Mouse (Mus musculus): ENCODE results near the gene Ngef. TPM values are rescaled to one million over a fixed set of nuclear protein-coding genes. Genes with fewer than 3 reads are reported as not detected.

Gene Ngef
- 0.01 TPM in 1 of 2 replicates, not detected in the other for polyA plus RNA-seq (2012)

- Histone ChIP-seq H3K4me1 (ENCODE audit: control insufficient read depth) (no peaks in the 10 kb centered on the region), H3K4me3 (replicated peaks) (peak within 1 kb of the TSS; percentile 38), H3K36me3 (ENCODE audit: control insufficient read depth) (no peaks in the 10 kb centered on the region; the same call in 1 of the 2 replicates), H3K27me3 (ENCODE audit: control insufficient read depth) (no peaks in the 10 kb centered on the region), H3K9me3 (ENCODE audit: control insufficient read depth, low read length) (no peaks in the 10 kb centered on the region; the same call in 1 of the 2 replicates)
- TF ChIP-seq TAL1 (IDR thresholded peaks at IDR 0.05; ENCODE audit: low read length) (no peak), GATA1 (IDR thresholded peaks at IDR 0.05; ENCODE audit: low read length) (no peak)
Observed at GRCm38 (mm10) chr1:87573800-87574215, at the start of gene Ngef. Gene Ngef, minus strand, starts transcription at chr1:87573870.

GRCm38 (mm10) chr1:87621858-87622279 is 48.2 kb upstream of the Ngef start:
- peak overlapping the region; percentile 63 for H3K4me3 ChIP-seq (replicated peaks)
- no peaks in the 10 kb centered on the region for H3K9me3 ChIP-seq (ENCODE audit: control insufficient read depth, low read length)
- H3K4me1 ChIP-seq (ENCODE audit: control insufficient read depth) = peaks cover 79% of the 10 kb centered on the region
- TF ChIP-seq TAL1 (IDR thresholded peaks at IDR 0.05; ENCODE audit: low read length) (no peak), GATA1 (IDR thresholded peaks at IDR 0.05; ENCODE audit: low read length) (no peak)
- H3K27me3 ChIP-seq (ENCODE audit: control insufficient read depth) = no peaks in the 10 kb centered on the region
- H3K36me3 ChIP-seq (ENCODE audit: control insufficient read depth) = peaks cover 2% of the 10 kb centered on the region; the same call in 1 of the 2 replicates

- no peaks in the 10 kb centered on the region for H3K9me3 ChIP-seq (ENCODE audit: control insufficient read depth, low read length)
- H3K36me3 ChIP-seq (ENCODE audit: control insufficient read depth) = peaks cover 2% of the 10 kb centered on the region; the same call in 1 of the 2 replicates
- TF ChIP-seq TAL1 (IDR thresholded peaks at IDR 0.05; ENCODE audit: low read length) = no peak
- TF ChIP-seq GATA1 (IDR thresholded peaks at IDR 0.05; ENCODE audit: low read length) = no peak
- no peaks in the 10 kb centered on the region for H3K27me3 ChIP-seq (ENCODE audit: control insufficient read depth)
- H3K4me1 ChIP-seq (ENCODE audit: control insufficient read depth) = peaks cover 78% of the 10 kb centered on the region
- peak overlapping the region; percentile 63 for H3K4me3 ChIP-seq (replicated peaks)
Observed at GRCm38 (mm10) chr1:87621146-87621857, 47.6 kb upstream of the Ngef start.

- Histone ChIP-seq H3K4me1 (ENCODE audit: control insufficient read depth) (peaks cover 71% of the 10 kb centered on the region), H3K36me3 (ENCODE audit: control insufficient read depth) (peaks cover 2% of the 10 kb centered on the region; the same call in 1 of the 2 replicates), H3K9me3 (ENCODE audit: control insufficient read depth, low read length) (no peaks in the 10 kb centered on the region), H3K27me3 (ENCODE audit: control insufficient read depth) (no peaks in the 10 kb centered on the region), H3K4me3 (replicated peaks) (peak overlapping the region; percentile 63)
- TF ChIP-seq TAL1 (IDR thresholded peaks at IDR 0.05; ENCODE audit: low read length) (no peak), GATA1 (IDR thresholded peaks at IDR 0.05; ENCODE audit: low read length) (no peak)
Observed at GRCm38 (mm10) chr1:87620693-87621092, 47.0 kb upstream of the Ngef start.

GRCm38 (mm10) chr1:87620211-87620668 is 46.6 kb upstream of the Ngef start, which contains the start of gene Inpp5d:
Gene Inpp5d, plus strand, starts transcription at chr1:87620312.
- TF ChIP-seq TAL1 (IDR thresholded peaks at IDR 0.05; ENCODE audit: low read length) (no peak), GATA1 (IDR thresholded peaks at IDR 0.05; ENCODE audit: low read length) (no peak)
- Histone ChIP-seq H3K4me3 (replicated peaks) (peak within 1 kb of the TSS; percentile 63), H3K9me3 (ENCODE audit: control insufficient read depth, low read length) (no peaks in the 10 kb centered on the region), H3K36me3 (ENCODE audit: control insufficient read depth) (peaks cover 2% of the 10 kb centered on the region; the same call in 1 of the 2 replicates), H3K27me3 (ENCODE audit: control insufficient read depth) (no peaks in the 10 kb centered on the region), H3K4me1 (ENCODE audit: control insufficient read depth) (peaks cover 67% of the 10 kb centered on the region)

- TF ChIP-seq GATA1 (IDR thresholded peaks at IDR 0.05; ENCODE audit: low read length) (no peak), TAL1 (IDR thresholded peaks at IDR 0.05; ENCODE audit: low read length) (no peak)
- H3K4me1 ChIP-seq (ENCODE audit: control insufficient read depth) = peaks cover 14% of the 10 kb centered on the region
- no peaks in the 10 kb centered on the region for H3K36me3 ChIP-seq (ENCODE audit: control insufficient read depth)
- H3K27me3 ChIP-seq (ENCODE audit: control insufficient read depth) = no peaks in the 10 kb centered on the region; the same call in none of the 2 replicates
- H3K9me3 ChIP-seq (ENCODE audit: control insufficient read depth, low read length) = no peaks in the 10 kb centered on the region; the same call in 1 of the 2 replicates
- H3K4me3 ChIP-seq (replicated peaks) = no peak overlapping the region
Observed at GRCm38 (mm10) chr1:87614576-87615295, 41.1 kb upstream of the Ngef start.

- TF ChIP-seq TAL1 (IDR thresholded peaks at IDR 0.05; ENCODE audit: low read length) (no peak), GATA1 (IDR thresholded peaks at IDR 0.05; ENCODE audit: low read length) (no peak)
- H3K36me3 ChIP-seq (ENCODE audit: control insufficient read depth) = no peaks in the 10 kb centered on the region
- H3K27me3 ChIP-seq (ENCODE audit: control insufficient read depth) = peaks cover 3% of the 10 kb centered on the region
- peaks cover 7% of the 10 kb centered on the region for H3K4me1 ChIP-seq (ENCODE audit: control insufficient read depth)
- no peak overlapping the region for H3K4me3 ChIP-seq (replicated peaks)
- no peaks in the 10 kb centered on the region; the same call in 1 of the 2 replicates for H3K9me3 ChIP-seq (ENCODE audit: control insufficient read depth, low read length)
Observed at GRCm38 (mm10) chr1:87608416-87609046, 34.9 kb upstream of the Ngef start.

GRCm38 (mm10) chr1:87607385-87608091 is 33.9 kb upstream of the Ngef start:
- TF ChIP-seq TAL1 (IDR thresholded peaks at IDR 0.05; ENCODE audit: low read length) = no peak
- TF ChIP-seq GATA1 (IDR thresholded peaks at IDR 0.05; ENCODE audit: low read length) = no peak
- Histone ChIP-seq H3K36me3 (ENCODE audit: control insufficient read depth) (no peaks in the 10 kb centered on the region), H3K9me3 (ENCODE audit: control insufficient read depth, low read length) (no peaks in the 10 kb centered on the region), H3K27me3 (ENCODE audit: control insufficient read depth) (peaks cover 3% of the 10 kb centered on the region; the same call in 1 of the 2 replicates), H3K4me3 (replicated peaks) (no peak overlapping the region), H3K4me1 (ENCODE audit: control insufficient read depth) (peaks cover 7% of the 10 kb centered on the region)

Measured in erythroblast, embryonic 14.5 days (primary cell).